Mouse (Mus musculus) lung, embryonic 14.5 days (tissue): Measurements from ENCODE around the gene Tpcn2. TPM values are rescaled to one million over a fixed set of nuclear protein-coding genes. Genes with fewer than 3 reads are reported as not detected.

Source experiments
- ATAC-seq: fragments of 200-750 bp; cut with Nextera tagmentation; 2 replicates; pipeline ENCODE4 v1.8.0; 2017; ENCODE audit warnings: mild to moderate bottlenecking, moderate TSS enrichment, moderate library complexity; ENCODE audit not compliant: insufficient read depth
- DNase-seq: peaks from one replicate; pipeline ENCODE4 v3.0.0-alpha.2; 2015
- H3K27ac ChIP-seq: fragments of 300-500 bp; sonication (generic); 2 replicates; pipeline ENCODE4 v1.5.1; 2014; ENCODE audit warnings: low read depth, mild to moderate bottlenecking, moderate library complexity
- H3K27me3 ChIP-seq: fragments of 300-500 bp; sonication (generic); 2 replicates; pipeline ENCODE4 v1.6.1; 2014; ENCODE audit warnings: low read length, control low read depth; ENCODE audit not compliant: insufficient read depth
- H3K36me3 ChIP-seq: fragments of 300-500 bp; sonication (generic); 2 replicates; pipeline ENCODE4 v1.6.1; 2014; ENCODE audit warnings: control low read depth; ENCODE audit not compliant: insufficient read depth
- H3K4me1 ChIP-seq: fragments of 300-500 bp; sonication (generic); 2 replicates; pipeline ENCODE4 v1.6.1; 2014; ENCODE audit warnings: antibody characterized with exemption, control low read depth; ENCODE audit not compliant: insufficient read depth
- H3K4me2 ChIP-seq: fragments of 300-500 bp; sonication (generic); 2 replicates; pipeline ENCODE4 v1.6.1; 2014; ENCODE audit warnings: mild to moderate bottlenecking
- H3K4me3 ChIP-seq: fragments of 300-500 bp; sonication (generic); 2 replicates; pipeline ENCODE4 v1.5.1; 2014; ENCODE audit warnings: low read depth, low read length
- H3K9ac ChIP-seq: fragments of 300-500 bp; sonication (generic); 2 replicates; pipeline ENCODE4 v1.6.1; 2014
- H3K9me3 ChIP-seq: fragments of 300-500 bp; sonication (generic); 2 replicates; pipeline ENCODE4 v1.6.1; 2016; ENCODE audit warnings: low read depth, low read length, control low read depth
- CTCF ChIP-seq: IDR thresholded peaks from 2 replicates; pipeline ENCODE4 v1.5.1; 2016; ENCODE audit warnings: antibody characterized with exemption, low read depth
- WGBS: fragments of 180-500 bp; shearing (Covaris S2); extraction: QIAGEN DNeasy Blood & Tissue Kit; methylation state at CpG from one replicate; pipeline ENCODE4 v1.1.7; 2014; 5-methylcytosine and 5-hydroxymethylcytosine counted together
- polyA plus RNA-seq: library from polyadenylated mRNA; unstranded; fragments of >200 nt; fragmentation: Nextera tagmentation; extraction: Ambion mirVana; gene quantifications from 2 replicates; pipeline ENCODE4 v1.2.1, GENCODE M21; 2014

Gene Tpcn2
- polyA plus RNA-seq, 1 experiment from 2014 or later = 3.6 TPM

DNA sequence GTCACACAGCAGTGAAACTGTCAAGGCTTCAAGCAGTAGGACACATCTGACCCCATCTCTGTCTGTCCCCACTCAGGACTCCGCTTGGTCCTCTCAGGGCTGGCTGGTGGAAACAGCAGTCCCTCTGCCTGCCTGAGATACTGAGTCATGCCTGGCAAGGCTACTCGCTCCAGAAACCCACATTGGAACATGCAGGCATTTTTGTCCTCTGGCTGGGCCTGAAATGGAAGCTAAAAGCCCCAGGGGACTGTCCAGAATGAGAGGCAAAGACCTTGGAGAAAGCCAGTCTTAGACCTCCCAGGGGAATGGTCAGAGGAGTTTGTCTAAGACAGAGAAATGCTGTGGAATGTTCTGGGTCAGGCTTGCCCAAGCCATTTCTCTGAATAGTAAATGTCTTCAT lies 17.8 kb downstream of the Tpcn2 start:
- Histone ChIP-seq H3K36me3 (peaks cover 51% of the 10 kb centered on the region), H3K4me1 (no peaks in the 10 kb centered on the region), H3K9me3 (no peaks in the 10 kb centered on the region), H3K4me2 (no peak overlapping the region), H3K4me3 (no peak overlapping the region), H3K27me3 (no peaks in the 10 kb centered on the region), H3K9ac (no peak overlapping the region), H3K27ac (no peak overlapping the region)
- WGBS = 78% methylated on average over 2 of the region's 2 CpGs
- TF ChIP-seq CTCF = no peak
- ATAC-seq (no peak), DNase-seq (no peak)

DNA sequence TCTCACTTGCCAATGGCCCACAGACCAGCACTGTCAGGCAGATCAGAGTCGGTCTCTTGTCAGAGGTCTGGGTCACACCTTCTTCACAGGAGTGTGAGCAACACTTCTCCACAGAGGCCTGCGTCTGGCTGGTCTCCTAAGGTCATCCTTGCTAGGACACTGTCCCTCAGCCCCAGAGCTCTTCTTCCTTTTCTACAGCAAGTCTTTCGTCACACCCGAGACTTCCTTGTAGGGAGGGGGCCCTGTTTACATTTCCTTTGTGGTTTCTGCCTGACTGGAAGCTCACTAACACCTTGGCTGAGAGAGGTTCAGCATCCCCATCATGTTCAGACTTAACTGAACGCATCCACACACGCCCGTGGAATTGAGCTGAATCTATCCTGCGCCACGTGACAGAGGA lies 19.6 kb downstream of the Tpcn2 start:
- ATAC-seq = no peak
- H3K27ac ChIP-seq = no peak overlapping the region
- no peaks in the 10 kb centered on the region for H3K27me3 ChIP-seq
- H3K36me3 ChIP-seq = peaks cover 41% of the 10 kb centered on the region
- H3K4me3 ChIP-seq = no peak overlapping the region
- 48% methylated on average over 9 of the region's 9 CpGs for WGBS
- no peaks in the 10 kb centered on the region for H3K9me3 ChIP-seq
- no peaks in the 10 kb centered on the region for H3K4me1 ChIP-seq
- H3K9ac ChIP-seq = no peak overlapping the region
- DNase-seq = no peak
- TF ChIP-seq CTCF = no peak
- H3K4me2 ChIP-seq = no peak overlapping the region

DNA sequence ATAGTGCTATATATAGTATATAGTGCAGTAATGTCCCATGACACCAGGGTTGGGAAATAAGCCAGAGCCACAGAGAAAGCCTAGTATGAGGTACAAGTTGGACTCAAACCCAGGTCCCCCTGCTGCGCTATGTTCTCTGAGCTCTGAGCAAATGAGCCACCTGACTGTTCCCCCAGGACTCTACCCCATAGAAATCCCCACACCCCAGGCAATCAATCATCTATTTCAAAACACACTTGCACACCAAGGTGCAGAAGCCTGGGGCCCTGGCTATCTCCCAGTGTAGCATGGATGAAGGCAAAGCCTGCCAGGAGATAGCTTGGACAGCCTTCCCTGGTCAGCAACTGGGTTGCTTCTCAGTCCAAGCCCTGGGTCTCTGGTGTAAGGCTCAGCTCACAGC lies 27.7 kb downstream of the Tpcn2 start:
- Histone ChIP-seq H3K4me3 (no peak overlapping the region), H3K9me3 (no peaks in the 10 kb centered on the region), H3K27me3 (no peaks in the 10 kb centered on the region), H3K9ac (no peak overlapping the region), H3K4me1 (no peaks in the 10 kb centered on the region), H3K36me3 (peaks cover 33% of the 10 kb centered on the region; the same call in 1 of the 2 replicates), H3K4me2 (no peak overlapping the region), H3K27ac (no peak overlapping the region)
- no peak for DNase-seq
- WGBS = 100% methylated on average over 1 of the region's 1 CpGs
- no peak for ATAC-seq
- no peak for TF ChIP-seq CTCF

DNA sequence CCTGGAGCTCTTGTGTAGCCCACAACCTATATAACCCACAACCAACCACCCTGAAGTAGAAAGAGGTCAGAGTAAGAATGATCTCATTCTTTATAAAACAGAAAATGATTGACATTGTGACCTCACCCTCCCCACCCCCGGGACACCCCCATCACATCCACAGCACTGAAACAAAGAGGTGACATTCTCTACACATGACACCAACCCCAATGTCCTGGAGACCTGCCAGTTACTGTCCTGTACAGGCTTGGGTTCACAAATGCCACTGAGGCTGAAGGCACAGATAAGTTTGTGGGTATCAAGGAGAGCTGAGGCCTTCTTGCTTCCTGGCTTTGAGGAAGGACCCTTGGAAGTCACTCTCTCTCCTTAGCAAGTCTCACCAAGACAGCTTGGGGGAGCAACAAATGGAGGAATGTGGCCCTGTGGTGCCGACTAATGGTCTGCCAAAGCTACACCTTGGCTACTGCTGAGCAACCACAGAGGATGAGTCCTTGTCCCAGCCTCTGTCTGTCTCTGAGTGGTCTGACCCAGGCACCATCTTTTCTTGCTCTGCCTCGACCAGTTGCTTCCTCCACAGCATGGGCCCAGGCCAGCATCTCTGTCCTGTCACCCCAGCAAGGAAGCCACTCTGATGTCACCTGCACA lies 29.7 kb downstream of the Tpcn2 start:
- H3K27me3 ChIP-seq = no peaks in the 10 kb centered on the region
- H3K36me3 ChIP-seq = peaks cover 25% of the 10 kb centered on the region; the same call in 1 of the 2 replicates
- ATAC-seq = no peak

DNA sequence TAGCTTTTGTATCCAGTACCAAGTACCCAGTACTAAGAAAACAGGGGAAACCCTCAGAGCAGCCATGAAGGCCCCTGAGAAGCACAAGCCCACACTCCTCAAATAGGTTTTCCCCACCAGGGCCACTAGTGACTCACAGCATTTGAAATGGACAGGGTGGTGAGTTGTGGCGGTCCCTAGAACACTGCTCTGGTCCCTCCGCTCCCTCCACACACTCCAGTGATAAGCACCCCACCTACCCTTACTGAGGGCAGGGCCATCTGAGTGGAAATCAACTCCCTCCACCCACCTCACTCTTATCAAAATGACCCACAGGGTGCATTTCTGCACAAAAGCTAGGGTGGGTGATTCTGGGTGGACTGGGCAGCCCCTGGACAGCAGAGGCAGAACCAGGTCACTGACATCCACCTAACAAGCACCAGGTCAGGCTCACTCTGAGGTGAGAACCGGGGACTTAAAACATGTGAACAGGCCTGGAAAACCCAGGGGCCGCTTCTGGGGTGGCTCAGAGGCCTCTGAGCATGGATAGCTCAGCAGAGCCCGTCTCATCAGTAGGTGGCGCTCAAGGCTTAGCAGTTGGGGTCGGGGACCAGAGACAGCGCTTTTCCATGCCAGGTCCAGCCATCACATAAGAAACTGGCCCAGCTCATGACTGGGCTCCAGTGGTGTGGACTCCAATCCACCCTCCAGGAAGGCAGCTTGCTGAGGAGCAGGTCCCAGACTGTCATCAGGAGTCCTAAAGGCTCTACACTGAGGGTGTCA lies 30.9 kb downstream of the Tpcn2 start:
- Histone ChIP-seq H3K36me3 (peaks cover 19% of the 10 kb centered on the region; the same call in 1 of the 2 replicates), H3K27ac (no peak overlapping the region), H3K9me3 (no peaks in the 10 kb centered on the region), H3K4me1 (no peaks in the 10 kb centered on the region), H3K9ac (no peak overlapping the region), H3K4me2 (no peak overlapping the region), H3K27me3 (no peaks in the 10 kb centered on the region), H3K4me3 (no peak overlapping the region)
- WGBS = 23% methylated on average over 8 of the region's 8 CpGs
- peak; percentile 94 for DNase-seq
- peak; percentile 73 for ATAC-seq
- peak; percentile 87 for TF ChIP-seq CTCF

More for the DNA sequence above, 29.7 kb downstream of the Tpcn2 start:
- no peak for DNase-seq
- WGBS = 54% methylated on average over 3 of the region's 3 CpGs
- no peak overlapping the region for H3K4me3 ChIP-seq
- no peaks in the 10 kb centered on the region for H3K4me1 ChIP-seq
- no peaks in the 10 kb centered on the region for H3K9me3 ChIP-seq
- no peak overlapping the region for H3K4me2 ChIP-seq
- H3K27ac ChIP-seq = no peak overlapping the region
- no peak overlapping the region for H3K9ac ChIP-seq
- TF ChIP-seq CTCF = no peak

DNA sequence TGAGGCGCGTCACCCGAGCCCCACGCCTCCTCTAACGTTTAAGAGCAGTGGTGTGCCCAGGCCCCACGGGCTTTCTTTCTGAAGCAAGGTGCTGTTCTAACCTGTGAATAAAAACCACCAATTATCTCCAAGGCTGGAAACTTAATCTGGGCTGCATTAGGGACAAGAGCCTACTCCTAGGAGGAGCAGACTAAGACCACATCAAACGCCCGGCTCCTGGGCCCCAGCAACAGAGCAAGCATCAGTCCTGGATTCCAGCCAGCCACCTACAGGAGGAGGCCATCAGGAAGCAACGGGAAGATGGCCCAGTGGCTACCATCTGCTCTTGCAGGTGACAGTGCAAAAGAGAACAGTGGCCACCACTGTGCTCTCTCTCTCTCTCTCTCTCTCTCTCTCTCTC lies 33.6 kb downstream of the Tpcn2 start:
- Histone ChIP-seq H3K4me1 (no peaks in the 10 kb centered on the region), H3K4me3 (no peak overlapping the region), H3K27me3 (no peaks in the 10 kb centered on the region), H3K27ac (no peak overlapping the region), H3K9me3 (no peaks in the 10 kb centered on the region), H3K4me2 (no peak overlapping the region), H3K9ac (no peak overlapping the region), H3K36me3 (no peaks in the 10 kb centered on the region; the same call in 1 of the 2 replicates)
- DNase-seq = no peak
- no peak for ATAC-seq
- 66% methylated on average over 9 of the region's 9 CpGs for WGBS
- TF ChIP-seq CTCF = no peak

DNA sequence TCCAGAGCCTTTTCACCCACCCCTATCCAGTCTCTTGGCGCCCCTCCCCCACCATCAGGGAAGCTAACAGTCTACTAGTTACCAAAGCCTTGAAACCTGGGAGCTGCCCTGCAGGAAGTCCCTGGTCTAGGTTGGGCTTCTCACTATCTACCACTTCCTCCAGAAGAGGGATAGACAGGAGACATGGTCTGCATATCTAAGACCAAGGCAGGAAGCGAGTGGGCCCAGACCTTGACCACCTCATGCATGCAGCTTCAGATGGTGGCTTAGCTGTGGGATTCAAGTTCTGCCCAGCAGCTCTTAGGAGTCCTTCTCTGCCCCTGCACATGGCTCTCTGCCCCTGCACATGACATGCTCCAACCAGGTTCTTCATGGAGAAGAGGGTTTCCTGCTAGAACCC lies 34.9 kb downstream of the Tpcn2 start:
- Histone ChIP-seq H3K27me3 (no peaks in the 10 kb centered on the region), H3K4me2 (no peak overlapping the region), H3K36me3 (no peaks in the 10 kb centered on the region; the same call in 1 of the 2 replicates), H3K4me3 (no peak overlapping the region), H3K27ac (no peak overlapping the region), H3K4me1 (no peaks in the 10 kb centered on the region), H3K9me3 (no peaks in the 10 kb centered on the region), H3K9ac (no peak overlapping the region)
- TF ChIP-seq CTCF = no peak
- DNase-seq = no peak
- ATAC-seq = no peak
- WGBS = 75% methylated on average over 2 of the region's 2 CpGs
